Comparison of ENCODE assay signal across 19 mouse cellular contexts in genomic region chr4:32231258-32232055, GRCm38 (mm10). TPM values are rescaled to one million over a fixed set of nuclear protein-coding genes. Genes with fewer than 3 reads are reported as not detected.
DNase-seq lines count a peak whose midpoint lies in the region; TF ChIP-seq lines count a peak whose summit lies in the region.
"Had no signal": no experiment of that assay in that cellular context is flagged by ENCODE, and none has a peak within 500 bp of the region (broad histone marks: within the 10 kb centered on the region; RNA-seq: fewer than 3 reads in every experiment).

No protein-coding gene starts in this region.

- H3K4me1 ChIP-seq in spleen, adult 2 months (ENCODE audit: control insufficient read depth, insufficient read depth, insufficient read length): peaks cover 39% of the 10 kb centered on the region; the same call in 1 of the 2 replicates
- peaks cover 4% of the 10 kb centered on the region for H3K4me1 ChIP-seq in lung, adult 2 months (ENCODE audit: control insufficient read depth, insufficient read depth, low read length)
- 0 out of 2 replicates have a peak, but pooled peaks cover 3% of the 10 kb centered on the region for H3K4me1 ChIP-seq in thymus, adult 2 months (replicated peaks; ENCODE audit: control insufficient read depth, insufficient read depth, low read length)
- H3K4me1 ChIP-seq: hindbrain, embryonic 13.5 days had no signal

- no peaks in the 10 kb centered on the region for H3K27me3 ChIP-seq in spleen, adult 2 months (ENCODE audit: control insufficient read depth, insufficient read depth, low read length)
- no peaks in the 10 kb centered on the region for H3K27me3 ChIP-seq in thymus, adult 2 months (ENCODE audit: control insufficient read depth, insufficient read depth, low read length)
- H3K27me3 ChIP-seq: embryonic facial prominence, embryonic 12.5 days; heart, embryonic 15.5 days; hindbrain, embryonic 13.5 days had no signal

- no peak for TF ChIP-seq POLR2A in spleen, adult 2 months (IDR thresholded peaks at IDR 0.05; ENCODE audit: low read depth, low read length)
- TF ChIP-seq POLR2A in lung, adult 2 months (IDR thresholded peaks at IDR 0.05; ENCODE audit: borderline replicate concordance, extremely low read depth, low read depth, low read length): no peak
- TF ChIP-seq POLR2A in thymus, adult 2 months (IDR thresholded peaks at IDR 0.05; ENCODE audit: control insufficient read depth, extremely low read depth, insufficient read depth, low read length, poor library complexity): no peak

- peak in 1 of 2 experiments; percentile 51 for DNase-seq in spleen, adult 2 months (ENCODE audit: low read depth in 1 of 2, low spot score in 2 of 2)
- DNase-seq in spleen, postnatal 14 days (ENCODE audit: low spot score in 2 of 2): no peak
- peak; percentile 62 to 65 for DNase-seq in B cell, adult 2 months
- peak; percentile 61 for DNase-seq in fat pad, adult 2 months (ENCODE audit: extremely low read depth, low read depth, low spot score)
- no peak for DNase-seq in lung, adult 2 months
- no peak for DNase-seq in thymus, adult 2 months
- DNase-seq: adrenal gland, adult 2 months; adrenal gland, postnatal 25 days; cerebellum, adult 2 months; cerebellum, postnatal 10 days; embryo, embryonic 11 days; gastrocnemius, postnatal 14 days; heart, adult 2 months; heart, postnatal 14 days had no signal

- H3K36me3 ChIP-seq in spleen, adult 2 months (ENCODE audit: control insufficient read depth, insufficient read depth, low read length): no peaks in the 10 kb centered on the region
- H3K36me3 ChIP-seq in thymus, adult 2 months (ENCODE audit: control insufficient read depth, insufficient read depth, low read length): no peaks in the 10 kb centered on the region
- H3K36me3 ChIP-seq: embryonic facial prominence, embryonic 12.5 days; forebrain, embryonic 12.5 days; heart, embryonic 15.5 days; hindbrain, embryonic 13.5 days had no signal

- WGBS in spleen, adult 2 months: 76% methylated on average over 11 of the region's 11 CpGs
- WGBS in lung, adult 2 months: 79% methylated on average over 11 of the region's 11 CpGs
- WGBS in thymus, adult 2 months: 94% methylated on average over 11 of the region's 11 CpGs

- H3K27ac ChIP-seq in spleen, adult 2 months (ENCODE audit: insufficient read depth, low read length): peak overlapping the region; percentile 97
- H3K27ac ChIP-seq in thymus, adult 2 months (ENCODE audit: control insufficient read depth, insufficient read depth, low read length): no peak overlapping the region
- H3K27ac ChIP-seq: embryonic facial prominence, embryonic 12.5 days; forebrain, embryonic 12.5 days; heart, adult 2 months; heart, embryonic 15.5 days; hindbrain, embryonic 13.5 days; hindbrain, postnatal 0 days had no signal

- no peak overlapping the region for H3K4me3 ChIP-seq in spleen, adult 2 months (ENCODE audit: extremely low read depth, insufficient read depth, insufficient read length)
- no peak overlapping the region for H3K4me3 ChIP-seq in lung, adult 2 months (replicated peaks; ENCODE audit: extremely low read depth, low read depth, low read length)
- H3K4me3 ChIP-seq in thymus, adult 2 months (ENCODE audit: control insufficient read depth, insufficient read depth, low read length): no peak overlapping the region
- H3K4me3 ChIP-seq: embryonic facial prominence, embryonic 12.5 days; forebrain, embryonic 12.5 days; heart, adult 2 months; heart, embryonic 15.5 days; hindbrain, embryonic 13.5 days had no signal

- no peak for TF ChIP-seq CTCF in spleen, adult 2 months (IDR thresholded peaks at IDR 0.05; ENCODE audit: extremely low read depth, insufficient read depth, insufficient read length, insufficient replicate concordance)
- TF ChIP-seq CTCF in lung, adult 2 months (IDR thresholded peaks at IDR 0.05; ENCODE audit: insufficient read depth, low read length): no peak
- no peak for TF ChIP-seq CTCF in thymus, adult 2 months (IDR thresholded peaks at IDR 0.05; ENCODE audit: borderline replicate concordance, control insufficient read depth, extremely low read depth, insufficient read depth, low read length, poor library complexity)

RNA-seq across cellular contexts. Expression of gene Bach2, which starts 7.1 kb away (rescaled TPM):
- polyA plus RNA-seq in spleen, adult 2 months (2012; rRNA removed): 14.1 and 16.5 TPM in 2 replicates
- polyA plus RNA-seq in lung, adult 2 months (2012; rRNA removed): 3.8 and 7.5 TPM in 2 replicates
- 9.4 and 10.5 TPM in 2 replicates for polyA plus RNA-seq in thymus, adult 2 months (2012; rRNA removed)

Comparison
In these comparisons a context has a peak if more than half of its experiments do, and no peak if none do; other contexts are left out.
1. DNase-seq: peak in B cell, adult 2 months (2 of 2) and fat pad, adult 2 months (single experiment); none in spleen, postnatal 14 days (0 of 2), lung, adult 2 months (single experiment) and thymus, adult 2 months (single experiment).